In genomic region chr6:114131122-114131872, GRCm38 (mm10) we compare ENCODE assay signal across 9 mouse cellular contexts. TPM values are rescaled to one million over a fixed set of nuclear protein-coding genes. Genes with fewer than 3 reads are reported as not detected.
DNase-seq lines count a peak whose midpoint lies in the region; ATAC-seq and TF ChIP-seq lines count a peak whose summit lies in the region.
"Had no signal": no experiment of that assay in that cellular context is flagged by ENCODE, and none has a peak within 500 bp of the region (broad histone marks: within the 10 kb centered on the region; RNA-seq: fewer than 3 reads in every experiment).

TSS of gene Slc6a11 (plus strand) at chr6:114131241.

- TF ChIP-seq EP300 in ES-Bruce4 (IDR thresholded peaks at IDR 0.05; ENCODE audit: insufficient read depth, low read depth, low read length): no peak

- no peak within 1 kb of the TSS for H3K9ac ChIP-seq in heart, embryonic 13.5 days
- H3K9ac ChIP-seq in ES-Bruce4 (ENCODE audit: low read depth, poor library complexity, severe bottlenecking): peak within 1 kb of the TSS; percentile 46
- H3K9ac ChIP-seq in intestine, embryonic 16.5 days (ENCODE audit: low read depth, low read length): peak within 1 kb of the TSS; percentile 40
- H3K9ac ChIP-seq in midbrain, embryonic 16.5 days (ENCODE audit: low read depth, low read length): peak within 1 kb of the TSS; percentile 85

- H3K9me3 ChIP-seq in heart, embryonic 13.5 days: no peaks in the 10 kb centered on the region
- no peaks in the 10 kb centered on the region for H3K9me3 ChIP-seq in ES-Bruce4 (replicated peaks; ENCODE audit: control insufficient read depth, insufficient read depth, low read length, poor library complexity, severe bottlenecking)
- H3K9me3 ChIP-seq in intestine, embryonic 16.5 days (ENCODE audit: control insufficient read depth, low read length): no peaks in the 10 kb centered on the region
- no peaks in the 10 kb centered on the region for H3K9me3 ChIP-seq in midbrain, embryonic 16.5 days (replicated peaks; ENCODE audit: control insufficient read depth, low read length, poor library complexity, severe bottlenecking)

- no peak for ATAC-seq in heart, embryonic 13.5 days (ENCODE audit: extremely low read depth, insufficient number of reproducible peaks, low FRiP score, low TSS enrichment)
- ATAC-seq in intestine, embryonic 16.5 days: no peak
- ATAC-seq in midbrain, embryonic 16.5 days: peak; percentile 58

- intact Hi-C loops in heart, postnatal 10 days (cut with DNase I): no loop called here

- TF ChIP-seq CTCF in ES-Bruce4 (IDR thresholded peaks at IDR 0.05; ENCODE audit: low read depth, low read length): no peak
- no peak for TF ChIP-seq CTCF in lung, adult 2 months (IDR thresholded peaks at IDR 0.05; ENCODE audit: insufficient read depth, low read length)

- peaks cover 83% of the 10 kb centered on the region for H3K27me3 ChIP-seq in heart, embryonic 13.5 days (replicated peaks)
- H3K27me3 ChIP-seq in ES-Bruce4 (ENCODE audit: control insufficient read depth, insufficient read depth, low read length, poor library complexity, severe bottlenecking): peaks cover 14% of the 10 kb centered on the region
- H3K27me3 ChIP-seq in intestine, embryonic 16.5 days (replicated peaks; ENCODE audit: control insufficient read depth, insufficient read depth, low read length): peaks cover 29% of the 10 kb centered on the region
- peaks cover 30% of the 10 kb centered on the region for H3K27me3 ChIP-seq in midbrain, embryonic 16.5 days (ENCODE audit: control insufficient read depth, insufficient read depth, low read depth, low read length)

- H3K4me2 ChIP-seq in heart, embryonic 13.5 days: peak within 1 kb of the TSS; percentile 72
- peak within 1 kb of the TSS; percentile 77 for H3K4me2 ChIP-seq in intestine, embryonic 16.5 days (ENCODE audit: low read depth, low read length)
- H3K4me2 ChIP-seq in midbrain, embryonic 16.5 days (ENCODE audit: low read length): peak within 1 kb of the TSS; percentile 94

- H3K36me3 ChIP-seq in heart, embryonic 13.5 days: no peaks in the 10 kb centered on the region
- H3K36me3 ChIP-seq in ES-Bruce4 (ENCODE audit: control insufficient read depth, insufficient read depth, low read length, poor library complexity, severe bottlenecking): no peaks in the 10 kb centered on the region
- no peaks in the 10 kb centered on the region for H3K36me3 ChIP-seq in intestine, embryonic 16.5 days (ENCODE audit: control insufficient read depth, insufficient read depth, low read length)
- no peaks in the 10 kb centered on the region for H3K36me3 ChIP-seq in midbrain, embryonic 16.5 days (ENCODE audit: control insufficient read depth, insufficient read depth, low read length)

- DNase-seq in heart, postnatal 10 days: no peak
- DNase-seq in embryo, embryonic 9.5 days (ENCODE audit: extremely low spot score): peak; percentile 22
- DNase-seq in spleen, postnatal 10 days (ENCODE audit: low spot score in 2 of 2): no peak
- DNase-seq in lung, adult 2 months: no peak

- no peak for TF ChIP-seq POLR2A in ES-Bruce4 (IDR thresholded peaks at IDR 0.05; ENCODE audit: insufficient read depth, low read length)
- TF ChIP-seq POLR2A in lung, adult 2 months (IDR thresholded peaks at IDR 0.05; ENCODE audit: borderline replicate concordance, extremely low read depth, low read depth, low read length): no peak

- no peak within 1 kb of the TSS for H3K27ac ChIP-seq in heart, embryonic 13.5 days (replicated peaks)
- H3K27ac ChIP-seq in ES-Bruce4 (ENCODE audit: insufficient read depth, low read length): no peak within 1 kb of the TSS
- H3K27ac ChIP-seq in intestine, embryonic 16.5 days (ENCODE audit: low read length): no peak within 1 kb of the TSS
- H3K27ac ChIP-seq in midbrain, embryonic 16.5 days (ENCODE audit: low read length): 0 out of 2 replicates have a peak within 1 kb of the TSS, but pooled peaks have one; percentile 26

- peak within 1 kb of the TSS; percentile 48 for H3K4me3 ChIP-seq in heart, embryonic 13.5 days
- peak within 1 kb of the TSS; percentile 44 for H3K4me3 ChIP-seq in ES-Bruce4 (ENCODE audit: low read depth, low read length)
- H3K4me3 ChIP-seq in intestine, embryonic 16.5 days (ENCODE audit: low read length): peak within 1 kb of the TSS; percentile 48
- peak within 1 kb of the TSS; percentile 73 for H3K4me3 ChIP-seq in midbrain, embryonic 16.5 days (ENCODE audit: low read depth, low read length)
- H3K4me3 ChIP-seq in lung, adult 2 months (replicated peaks; ENCODE audit: extremely low read depth, low read depth, low read length): no peak within 1 kb of the TSS

- peaks cover 8% of the 10 kb centered on the region for H3K4me1 ChIP-seq in heart, embryonic 13.5 days
- H3K4me1 ChIP-seq in ES-Bruce4 (ENCODE audit: control insufficient read depth, insufficient read depth, low read length): no peaks in the 10 kb centered on the region
- H3K4me1 ChIP-seq in intestine, embryonic 16.5 days (ENCODE audit: control insufficient read depth, insufficient read depth, low read length): peaks cover 5% of the 10 kb centered on the region; the same call in 1 of the 2 replicates
- peaks cover 9% of the 10 kb centered on the region; the same call in 1 of the 2 replicates for H3K4me1 ChIP-seq in midbrain, embryonic 16.5 days (ENCODE audit: control insufficient read depth, insufficient read depth, low read length)
- H3K4me1 ChIP-seq in lung, adult 2 months (ENCODE audit: control insufficient read depth, insufficient read depth, low read length): no peaks in the 10 kb centered on the region

- WGBS in heart, embryonic 13.5 days: 3% methylated on average over 71 of the region's 76 CpGs
- 4% methylated on average over 73 of the region's 76 CpGs for WGBS in intestine, embryonic 16.5 days
- 3% methylated on average over 68 of the region's 76 CpGs for WGBS in midbrain, embryonic 16.5 days
- 5% methylated on average over 76 of the region's 76 CpGs for WGBS in lung, adult 2 months

RNA-seq across cellular contexts. Expression of gene Slc6a11, which starts in this region (rescaled TPM):
- 0.10 TPM in 1 of 2 replicates, not detected in the other for polyA plus RNA-seq in heart, embryonic 13.5 days (2015; fragmentation: Nextera tagmentation; extraction: Ambion mirVana)
- not detected for total RNA-seq in heart, postnatal 10 days (2021)
- 0.17 and 0.19 TPM in 2 replicates for polyA plus RNA-seq in ES-Bruce4 (2011; ENCODE audit: insufficient read depth, insufficient read length, low read depth, missing spikeins)
- polyA plus RNA-seq in intestine, embryonic 16.5 days (2015; fragmentation: Nextera tagmentation; extraction: Ambion mirVana): 0.09 and 0.12 TPM in 2 replicates
- polyA plus RNA-seq in midbrain, embryonic 16.5 days (2015; fragmentation: Nextera tagmentation; extraction: Ambion mirVana): 38.3 and 63.7 TPM in 2 replicates
- polyA plus RNA-seq in lung, adult 2 months (2012; rRNA removed): 0.02 TPM in 1 of 2 replicates, not detected in the other
- total RNA-seq: MEL had no signal

Comparison
In these comparisons a context has a peak if more than half of its experiments do, and no peak if none do; other contexts are left out.
1. RNA of gene Slc6a11 (polyA plus RNA-seq): 38.3 to 63.7 TPM in midbrain, embryonic 16.5 days; 0.17 to 0.19 TPM in ES-Bruce4, 0.09 to 0.12 TPM in intestine, embryonic 16.5 days, 0.10 TPM in heart, embryonic 13.5 days and 0.02 TPM in lung, adult 2 months; every median in the first group is over 10 times any median in the second.
2. Peak in every context shown above with its lines, with median percentiles within 50 percentile points of each other: H3K4me2 ChIP-seq.